Mouse (Mus musculus) hindbrain, postnatal 0 days (tissue): ENCODE measurements around the gene Cemip2. TPM values are rescaled to one million over a fixed set of nuclear protein-coding genes. Genes with fewer than 3 reads are reported as not detected.

ENCODE experiments used
- ATAC-seq: fragments of 200-750 bp; cut with Nextera tagmentation; 2 replicates; pipeline ENCODE4 v1.8.0; 2017; ENCODE audit warnings: mild to moderate bottlenecking, moderate TSS enrichment, moderate library complexity
- DNase-seq: peaks from one replicate; pipeline ENCODE4 v3.0.0-alpha.2; 2015; ENCODE audit warnings: low spot score
- H3K27ac ChIP-seq: fragments of 300-500 bp; sonication (generic); 2 replicates; pipeline ENCODE4 v1.5.1; 2014; ENCODE audit warnings: mild to moderate bottlenecking
- H3K27me3 ChIP-seq: fragments of 300-500 bp; sonication (generic); 2 replicates; pipeline ENCODE4 v1.6.1; 2014; ENCODE audit warnings: low read length, mixed read lengths; ENCODE audit not compliant: insufficient read depth
- H3K36me3 ChIP-seq: fragments of 300-500 bp; sonication (generic); 2 replicates; pipeline ENCODE4 v1.6.1; 2014; ENCODE audit warnings: low read length, mixed read lengths; ENCODE audit not compliant: insufficient read depth
- H3K4me1 ChIP-seq: fragments of 300-500 bp; sonication (generic); 2 replicates; pipeline ENCODE4 v1.6.1; 2014; ENCODE audit warnings: antibody characterized with exemption, low read length, mixed read lengths; ENCODE audit not compliant: insufficient read depth
- H3K4me2 ChIP-seq: fragments of 300-500 bp; sonication (generic); 2 replicates; pipeline ENCODE4 v1.6.1; 2014; ENCODE audit warnings: low read depth, mild to moderate bottlenecking, low read length, moderate library complexity, mixed read lengths
- H3K4me3 ChIP-seq: fragments of 300-500 bp; sonication (generic); 2 replicates; pipeline ENCODE4 v1.5.1; 2014; ENCODE audit warnings: low read length
- H3K9ac ChIP-seq: fragments of 300-500 bp; sonication (generic); replicated peaks from 2 replicates; pipeline ENCODE4 v1.6.1; 2014; ENCODE audit warnings: mild to moderate bottlenecking, low read length, moderate library complexity, mixed read lengths
- H3K9me3 ChIP-seq: fragments of 300-500 bp; sonication (generic); 2 replicates; pipeline ENCODE4 v1.6.1; 2016; ENCODE audit warnings: low read length, mixed read lengths
- CTCF ChIP-seq: IDR thresholded peaks from 2 replicates; pipeline ENCODE4 v1.5.1; 2016; ENCODE audit warnings: antibody characterized with exemption, control low read depth, low read depth
- WGBS: fragments of 180-500 bp; shearing (Covaris S2); extraction: QIAGEN DNeasy Blood & Tissue Kit; methylation state at CpG from one replicate; pipeline ENCODE4 v1.1.7; 2014; 5-methylcytosine and 5-hydroxymethylcytosine counted together
- polyA plus RNA-seq: library from polyadenylated mRNA; unstranded; fragments of >200 nt; fragmentation: Nextera tagmentation; extraction: Ambion mirVana; gene quantifications from 2 replicates; pipeline ENCODE4 v1.2.1, GENCODE M21; 2015
- total RNA-seq: library from RNA; depleted of rRNA; stranded (reverse); fragments of >200 nt; gene quantifications from 2 replicates; pipeline ENCODE4 v1.2.3, GENCODE M21; 2014

Cemip2 gene
- total and polyA plus RNA-seq, 2 experiments from 2014 or later: 11.7 to 25.1 TPM

- Histone ChIP-seq H3K9ac (no peak overlapping the region), H3K36me3 (no peaks in the 10 kb centered on the region), H3K4me2 (peak overlapping the region; percentile 34), H3K27ac (peak overlapping the region; percentile 54), H3K27me3 (no peaks in the 10 kb centered on the region), H3K9me3 (no peaks in the 10 kb centered on the region), H3K4me3 (no peak overlapping the region), H3K4me1 (peaks cover 3% of the 10 kb centered on the region; the same call in 1 of the 2 replicates)
- DNase-seq (peak; percentile 84), ATAC-seq (peak; percentile 65)
- WGBS: 37% methylated on average over 17 of the region's 17 CpGs
- TF ChIP-seq CTCF: no peak
These were observed 40.1 kb upstream of the Cemip2 start for GRCm38 (mm10) chr19:21737881-21738590.

- Histone ChIP-seq H3K4me1 (peaks cover 3% of the 10 kb centered on the region; the same call in 1 of the 2 replicates), H3K9ac (no peak overlapping the region), H3K9me3 (no peaks in the 10 kb centered on the region), H3K27ac (peak overlapping the region; percentile 54; the same call in 1 of the 2 replicates), H3K4me2 (peak overlapping the region; percentile 34), H3K36me3 (no peaks in the 10 kb centered on the region), H3K4me3 (no peak overlapping the region), H3K27me3 (no peaks in the 10 kb centered on the region)
- TF ChIP-seq CTCF: no peak
- peak; percentile 25; the same call in 1 of the 2 replicates for ATAC-seq
- peak; percentile 53 for DNase-seq
- WGBS: 73% methylated on average over 18 of the region's 18 CpGs
These were observed 39.4 kb upstream of the Cemip2 start for GRCm38 (mm10) chr19:21738591-21739280.

GRCm38 (mm10) chr19:21742138-21742537 lies 36.0 kb upstream of the Cemip2 start:
- ATAC-seq (peak; percentile 86), DNase-seq (peak; percentile 88)
- Histone ChIP-seq H3K4me2 (peak overlapping the region; percentile 19; the same call in 1 of the 2 replicates), H3K27ac (peak overlapping the region; percentile 32; the same call in 1 of the 2 replicates), H3K9ac (no peak overlapping the region), H3K4me3 (no peak overlapping the region), H3K36me3 (no peaks in the 10 kb centered on the region), H3K9me3 (no peaks in the 10 kb centered on the region), H3K4me1 (peaks cover 3% of the 10 kb centered on the region; the same call in 1 of the 2 replicates), H3K27me3 (no peaks in the 10 kb centered on the region)
- TF ChIP-seq CTCF: peak; percentile 2; the same call in 1 of the 2 replicates
- 45% methylated on average over 12 of the region's 12 CpGs for WGBS

- 0 out of 2 replicates have a peak, but pooled peaks have one; percentile 31 for ATAC-seq
- H3K9ac ChIP-seq: no peak overlapping the region
- H3K27me3 ChIP-seq: no peaks in the 10 kb centered on the region
- no peaks in the 10 kb centered on the region for H3K36me3 ChIP-seq
- no peak overlapping the region for H3K4me3 ChIP-seq
- no peak for DNase-seq
- no peaks in the 10 kb centered on the region for H3K4me1 ChIP-seq
- H3K27ac ChIP-seq: no peak overlapping the region
- WGBS: 74% methylated on average over 2 of the region's 2 CpGs
- no peaks in the 10 kb centered on the region for H3K9me3 ChIP-seq
- no peak for TF ChIP-seq CTCF
- H3K4me2 ChIP-seq: no peak overlapping the region
These were observed 32.6 kb upstream of the Cemip2 start for GRCm38 (mm10) chr19:21745586-21745985.

GRCm38 (mm10) chr19:21747356-21747755 lies 30.8 kb upstream of the Cemip2 start:
- Histone ChIP-seq H3K9me3 (no peaks in the 10 kb centered on the region), H3K9ac (no peak overlapping the region), H3K4me2 (no peak overlapping the region), H3K27ac (no peak overlapping the region), H3K27me3 (no peaks in the 10 kb centered on the region), H3K36me3 (no peaks in the 10 kb centered on the region), H3K4me3 (no peak overlapping the region), H3K4me1 (no peaks in the 10 kb centered on the region)
- ATAC-seq (no peak), DNase-seq (peak; percentile 73)
- peak; percentile 91 for TF ChIP-seq CTCF
- 26% methylated on average over 4 of the region's 4 CpGs for WGBS

- WGBS: 77% methylated on average over 2 of the region's 2 CpGs
- TF ChIP-seq CTCF: no peak
- H3K4me1 ChIP-seq: no peaks in the 10 kb centered on the region
- no peaks in the 10 kb centered on the region for H3K9me3 ChIP-seq
- no peak overlapping the region for H3K9ac ChIP-seq
- no peaks in the 10 kb centered on the region for H3K36me3 ChIP-seq
- H3K27ac ChIP-seq: no peak overlapping the region
- no peaks in the 10 kb centered on the region for H3K27me3 ChIP-seq
- ATAC-seq (no peak), DNase-seq (no peak)
- H3K4me3 ChIP-seq: no peak overlapping the region
- H3K4me2 ChIP-seq: no peak overlapping the region
These were observed 28.0 kb upstream of the Cemip2 start for GRCm38 (mm10) chr19:21750154-21750553.
